Mouse (Mus musculus): ENCODE data around the gene Atp2b2.

- TF ChIP-seq CTCF (IDR thresholded peaks at IDR 0.05 in 2 of 3, conservative IDR thresholded peaks at IDR 0.05 in 1 of 3; ENCODE audit: control insufficient read depth in 1 of 3, insufficient read depth in 1 of 3, low read depth in 2 of 3, low read length in 3 of 3, poor library complexity in 1 of 3, severe bottlenecking in 1 of 3): no peak
- no peak for TF ChIP-seq CHD2 (IDR thresholded peaks at IDR 0.05; ENCODE audit: low read length)
Observed at GRCm38 (mm10) chr6:113856095-113856646, 186.2 kb downstream of the Atp2b2 start.

Measured in MEL (cell line).